Mouse (Mus musculus) midbrain, embryonic 16.5 days (tissue): Measurements from ENCODE around the gene Psmb10. TPM values are rescaled to one million over a fixed set of nuclear protein-coding genes. Genes with fewer than 3 reads are reported as not detected.

Source experiments
- ATAC-seq: fragments of 200-750 bp; cut with Nextera tagmentation; 2 replicates; pipeline ENCODE4 v1.8.0; 2017; ENCODE audit warnings: moderate TSS enrichment
- H3K27ac ChIP-seq: fragments of 300-500 bp; sonication (generic); 2 replicates; pipeline ENCODE4 v1.5.1; 2014; ENCODE audit warnings: mild to moderate bottlenecking, low read length, mixed read lengths
- H3K27me3 ChIP-seq: fragments of 300-500 bp; sonication (generic); 2 replicates; pipeline ENCODE4 v1.6.1; 2014; ENCODE audit warnings: low read depth, low read length, mixed read lengths; ENCODE audit not compliant: control insufficient read depth, insufficient read depth
- H3K36me3 ChIP-seq: fragments of 300-500 bp; sonication (generic); 2 replicates; pipeline ENCODE4 v1.6.1; 2014; ENCODE audit warnings: mild to moderate bottlenecking, low read length, moderate library complexity, mixed read lengths; ENCODE audit not compliant: control insufficient read depth, insufficient read depth
- H3K4me1 ChIP-seq: fragments of 300-500 bp; sonication (generic); 2 replicates; pipeline ENCODE4 v1.6.1; 2014; ENCODE audit warnings: mild to moderate bottlenecking, low read length, mixed read lengths; ENCODE audit not compliant: control insufficient read depth, insufficient read depth
- H3K4me2 ChIP-seq: fragments of 300-500 bp; sonication (generic); 2 replicates; pipeline ENCODE4 v1.6.1; 2014; ENCODE audit warnings: mild to moderate bottlenecking, low read length, mixed read lengths
- H3K4me3 ChIP-seq: fragments of 300-500 bp; sonication (generic); 2 replicates; pipeline ENCODE4 v1.5.1; 2014; ENCODE audit warnings: low read depth, mild to moderate bottlenecking, low read length, moderate library complexity, mixed read lengths
- H3K9ac ChIP-seq: fragments of 300-500 bp; sonication (generic); 2 replicates; pipeline ENCODE4 v1.6.1; 2014; ENCODE audit warnings: low read depth, low read length, mixed read lengths
- H3K9me3 ChIP-seq: fragments of 300-500 bp; sonication (generic); replicated peaks from 2 replicates; pipeline ENCODE4 v1.6.1; 2014; ENCODE audit warnings: mild to moderate bottlenecking, low read length, mixed read lengths; ENCODE audit not compliant: control insufficient read depth, poor library complexity, severe bottlenecking
- WGBS: fragments of 180-500 bp; shearing (Covaris S2); extraction: QIAGEN DNeasy Blood & Tissue Kit; methylation state at CpG from one replicate; pipeline ENCODE4 v1.1.7; 2014; 5-methylcytosine and 5-hydroxymethylcytosine counted together
- polyA plus RNA-seq: library from polyadenylated mRNA; unstranded; fragments of >200 nt; fragmentation: Nextera tagmentation; extraction: Ambion mirVana; gene quantifications from 2 replicates; pipeline ENCODE4 v1.2.1, GENCODE M21; 2015

Psmb10 gene
- polyA plus RNA-seq, 1 experiment from 2014 or later, result 71.2 TPM

DNA sequence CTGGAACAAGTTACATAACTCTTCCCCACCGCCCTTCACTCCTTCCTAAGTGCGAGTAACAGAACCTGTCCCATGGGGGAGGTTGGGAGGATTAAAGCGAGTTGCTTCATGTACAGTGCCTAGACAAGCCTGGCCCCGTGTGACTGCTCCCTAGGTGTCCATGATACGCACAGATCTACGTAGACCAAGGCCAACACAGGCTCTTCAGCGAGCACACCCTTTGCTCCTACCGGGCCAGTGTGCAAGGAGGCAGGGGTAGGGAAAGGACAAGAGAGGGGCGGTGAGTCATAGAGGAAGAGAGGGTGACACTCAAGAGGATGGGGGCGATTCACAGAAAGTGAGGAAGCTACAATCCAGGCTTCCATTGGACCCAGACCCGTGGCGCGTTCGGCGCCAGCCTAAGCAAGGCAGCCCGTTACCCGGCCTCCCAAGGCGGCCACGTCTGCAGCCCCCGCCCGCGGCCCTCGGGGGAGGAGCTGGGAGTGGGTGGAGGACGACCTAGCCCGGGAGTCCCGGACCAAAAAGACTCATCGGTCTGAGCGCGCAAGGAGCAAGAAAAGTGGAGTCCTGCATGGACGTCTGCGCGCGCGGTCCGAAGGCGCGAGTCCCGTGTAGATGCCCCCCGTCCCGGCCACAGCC lies 27.1 kb upstream of the Psmb10 start:
- Histone ChIP-seq H3K4me2 (peak overlapping the region; percentile 49), H3K9ac (peak overlapping the region; percentile 56), H3K4me1 (peaks cover 8% of the 10 kb centered on the region), H3K36me3 (no peaks in the 10 kb centered on the region), H3K27me3 (peaks cover 24% of the 10 kb centered on the region), H3K9me3 (no peaks in the 10 kb centered on the region), H3K27ac (no peak overlapping the region), H3K4me3 (peak overlapping the region; percentile 37)
- WGBS, result 3% methylated on average over 33 of the region's 40 CpGs
- ATAC-seq, result no peak

DNA sequence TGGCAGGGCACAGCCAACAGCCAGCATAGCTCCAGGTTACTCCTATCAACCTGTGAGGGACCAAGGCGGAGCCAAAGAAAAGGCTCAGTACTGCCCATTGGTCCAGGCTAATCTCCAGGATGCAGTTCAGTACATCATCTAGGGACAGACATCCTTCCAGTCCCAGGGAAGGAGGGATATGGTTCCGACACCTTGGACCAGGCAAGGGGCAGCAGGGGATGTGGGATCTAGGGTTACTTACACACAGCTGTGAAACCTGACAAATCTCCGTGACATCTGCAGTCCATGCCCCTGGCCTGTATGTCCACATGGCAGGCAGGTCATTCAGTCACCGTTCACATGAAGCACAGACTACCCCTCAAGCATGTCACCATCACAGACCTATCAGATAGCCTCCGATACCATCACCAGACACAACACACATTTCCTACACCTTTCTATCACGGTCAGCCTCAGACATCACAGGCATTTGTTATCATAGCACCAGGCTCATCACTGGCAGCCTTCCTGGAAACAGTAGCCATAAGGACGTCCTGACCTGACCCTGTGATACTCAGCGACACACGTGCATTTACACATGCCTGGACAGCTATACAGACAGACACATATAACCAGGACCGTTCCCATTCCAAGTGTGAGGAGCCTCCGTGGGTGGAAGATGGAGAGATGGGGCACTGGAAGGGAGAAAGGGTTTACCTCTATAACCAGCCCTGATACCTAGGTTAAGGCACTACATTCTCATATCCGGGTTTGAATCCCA lies 26.4 kb upstream of the Psmb10 start:
- peaks cover 8% of the 10 kb centered on the region for H3K4me1 ChIP-seq
- WGBS, result 77% methylated on average over 12 of the region's 12 CpGs
- H3K4me3 ChIP-seq, result peak overlapping the region; percentile 37; the same call in 1 of the 2 replicates
- no peak for ATAC-seq
- peak overlapping the region; percentile 49 for H3K4me2 ChIP-seq
- H3K36me3 ChIP-seq, result no peaks in the 10 kb centered on the region
- peaks cover 24% of the 10 kb centered on the region for H3K27me3 ChIP-seq
- H3K27ac ChIP-seq, result no peak overlapping the region
- no peak overlapping the region for H3K9ac ChIP-seq
- no peaks in the 10 kb centered on the region for H3K9me3 ChIP-seq

DNA sequence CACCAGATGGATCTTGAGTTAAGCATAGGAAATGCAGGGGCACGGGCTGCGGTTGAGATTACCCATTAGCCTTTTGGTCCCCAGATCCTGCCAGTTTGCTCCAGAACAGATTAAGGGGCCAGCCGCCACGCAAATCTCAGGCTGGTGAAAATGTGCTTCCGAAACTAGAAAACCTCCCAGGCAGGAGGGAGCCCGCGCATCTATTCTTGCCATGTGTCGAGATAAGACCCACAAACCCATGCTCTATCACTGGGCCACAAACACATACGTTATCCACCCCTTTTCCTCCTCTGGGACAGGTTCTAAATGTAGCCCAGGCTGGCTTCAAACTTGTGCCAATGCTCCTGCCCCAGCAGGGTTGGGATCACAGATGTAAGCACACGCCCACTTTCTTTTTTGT lies 23.3 kb upstream of the Psmb10 start:
- no peak for ATAC-seq
- Histone ChIP-seq H3K4me3 (no peak overlapping the region), H3K4me1 (peaks cover 8% of the 10 kb centered on the region), H3K9ac (no peak overlapping the region), H3K27me3 (peaks cover 19% of the 10 kb centered on the region), H3K27ac (no peak overlapping the region), H3K36me3 (no peaks in the 10 kb centered on the region), H3K9me3 (no peaks in the 10 kb centered on the region), H3K4me2 (no peak overlapping the region)
- WGBS, result 92% methylated on average over 10 of the region's 10 CpGs

DNA sequence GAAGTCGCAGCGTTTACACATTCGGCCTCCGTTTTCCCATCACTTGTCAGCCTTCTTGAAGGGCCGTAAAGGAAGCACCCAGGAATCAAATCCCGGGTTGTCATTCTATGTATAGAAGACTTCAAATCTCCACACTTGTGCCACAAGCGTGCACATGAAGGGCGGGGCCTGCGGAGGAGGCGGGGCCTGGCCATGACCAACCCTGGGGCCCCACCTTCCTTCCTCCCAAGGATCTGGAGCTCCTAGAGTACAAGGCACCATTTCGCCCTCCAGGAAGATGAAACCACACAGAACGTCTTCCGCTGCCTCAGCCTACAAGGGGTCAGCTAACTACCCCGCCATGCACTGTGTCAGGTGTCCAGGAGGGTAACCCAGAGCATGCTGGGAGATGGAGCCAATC lies 22.9 kb upstream of the Psmb10 start:
- no peaks in the 10 kb centered on the region for H3K9me3 ChIP-seq
- H3K4me3 ChIP-seq, result no peak overlapping the region
- WGBS, result 76% methylated on average over 14 of the region's 14 CpGs
- no peaks in the 10 kb centered on the region for H3K36me3 ChIP-seq
- H3K4me1 ChIP-seq, result peaks cover 8% of the 10 kb centered on the region
- H3K9ac ChIP-seq, result no peak overlapping the region
- no peak overlapping the region for H3K4me2 ChIP-seq
- ATAC-seq, result no peak
- no peak overlapping the region for H3K27ac ChIP-seq
- H3K27me3 ChIP-seq, result peaks cover 16% of the 10 kb centered on the region

DNA sequence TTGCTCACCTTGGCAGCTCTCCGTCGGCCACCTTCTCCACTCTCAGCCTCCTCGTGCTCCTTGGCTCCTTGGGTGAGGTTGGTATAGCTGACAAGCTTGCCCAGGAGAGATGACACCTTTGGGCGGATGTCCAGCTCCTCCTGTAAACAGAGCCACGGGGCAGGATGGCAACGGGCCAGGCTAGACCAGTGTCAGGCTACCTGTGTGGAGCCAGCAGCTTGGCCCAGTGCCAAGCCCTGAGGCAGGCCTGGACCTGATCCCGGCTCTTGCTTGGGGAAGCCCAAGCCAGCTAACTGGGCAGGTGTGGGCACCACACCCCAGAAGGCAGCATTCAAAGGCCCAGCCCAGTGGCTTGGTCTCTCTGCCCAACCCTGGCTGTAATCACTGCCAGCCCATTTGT lies 21.1 kb upstream of the Psmb10 start:
- H3K9me3 ChIP-seq, result no peaks in the 10 kb centered on the region
- no peaks in the 10 kb centered on the region for H3K36me3 ChIP-seq
- no peak overlapping the region for H3K4me2 ChIP-seq
- no peaks in the 10 kb centered on the region; the same call in 1 of the 2 replicates for H3K27me3 ChIP-seq
- H3K4me3 ChIP-seq, result no peak overlapping the region
- 85% methylated on average over 7 of the region's 7 CpGs for WGBS
- no peaks in the 10 kb centered on the region for H3K4me1 ChIP-seq
- H3K9ac ChIP-seq, result no peak overlapping the region
- no peak overlapping the region for H3K27ac ChIP-seq
- no peak for ATAC-seq

DNA sequence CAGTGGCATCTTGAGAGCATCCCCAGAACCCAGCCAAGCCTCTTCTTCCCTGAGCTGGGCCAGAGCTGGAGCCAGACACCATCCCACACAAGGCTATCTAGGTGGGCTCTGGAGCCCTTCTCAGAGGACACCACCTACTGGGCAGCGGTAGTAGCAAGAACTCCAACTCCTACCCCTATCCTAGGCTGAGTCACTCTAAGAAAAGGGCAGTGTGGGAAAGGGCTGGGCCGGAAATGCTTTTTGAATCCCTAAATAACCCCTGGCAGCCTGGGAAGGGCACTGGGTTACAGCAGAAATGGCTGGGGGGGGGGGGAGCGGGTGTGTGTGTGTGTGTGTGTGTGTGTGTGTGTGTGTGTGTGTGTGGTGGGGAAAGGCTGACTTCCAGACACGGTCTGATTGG lies 19.6 kb upstream of the Psmb10 start:
- H3K4me2 ChIP-seq, result no peak overlapping the region
- H3K27ac ChIP-seq, result no peak overlapping the region
- no peaks in the 10 kb centered on the region for H3K27me3 ChIP-seq
- no peak overlapping the region for H3K4me3 ChIP-seq
- H3K9me3 ChIP-seq, result no peaks in the 10 kb centered on the region
- H3K9ac ChIP-seq, result no peak overlapping the region
- ATAC-seq, result no peak
- WGBS, result 65% methylated on average over 3 of the region's 4 CpGs
- H3K4me1 ChIP-seq, result no peaks in the 10 kb centered on the region
- H3K36me3 ChIP-seq, result no peaks in the 10 kb centered on the region

DNA sequence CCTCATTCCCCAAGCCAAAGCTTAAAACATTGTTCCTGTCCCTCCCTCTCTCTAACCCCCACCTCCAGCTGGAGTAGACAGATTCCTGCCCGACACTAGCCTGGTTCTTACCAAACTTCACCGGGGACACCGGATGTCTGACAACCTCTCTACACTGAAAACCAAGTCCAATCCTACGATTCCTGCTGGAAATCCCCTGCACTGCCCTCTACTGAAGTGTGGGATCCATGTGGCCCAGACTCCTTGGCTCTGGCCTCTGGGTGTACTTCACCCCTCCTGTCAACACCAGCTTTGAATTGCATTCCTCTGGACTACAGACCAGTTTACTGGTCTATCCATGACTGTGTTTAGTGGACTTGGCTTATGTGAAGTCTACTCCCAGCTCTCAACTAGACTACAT lies 18.3 kb upstream of the Psmb10 start:
- Histone ChIP-seq H3K4me3 (no peak overlapping the region), H3K9me3 (no peaks in the 10 kb centered on the region), H3K36me3 (no peaks in the 10 kb centered on the region), H3K4me1 (no peaks in the 10 kb centered on the region), H3K9ac (no peak overlapping the region), H3K27ac (no peak overlapping the region), H3K27me3 (no peaks in the 10 kb centered on the region), H3K4me2 (no peak overlapping the region)
- WGBS, result 92% methylated on average over 4 of the region's 4 CpGs
- no peak for ATAC-seq

DNA sequence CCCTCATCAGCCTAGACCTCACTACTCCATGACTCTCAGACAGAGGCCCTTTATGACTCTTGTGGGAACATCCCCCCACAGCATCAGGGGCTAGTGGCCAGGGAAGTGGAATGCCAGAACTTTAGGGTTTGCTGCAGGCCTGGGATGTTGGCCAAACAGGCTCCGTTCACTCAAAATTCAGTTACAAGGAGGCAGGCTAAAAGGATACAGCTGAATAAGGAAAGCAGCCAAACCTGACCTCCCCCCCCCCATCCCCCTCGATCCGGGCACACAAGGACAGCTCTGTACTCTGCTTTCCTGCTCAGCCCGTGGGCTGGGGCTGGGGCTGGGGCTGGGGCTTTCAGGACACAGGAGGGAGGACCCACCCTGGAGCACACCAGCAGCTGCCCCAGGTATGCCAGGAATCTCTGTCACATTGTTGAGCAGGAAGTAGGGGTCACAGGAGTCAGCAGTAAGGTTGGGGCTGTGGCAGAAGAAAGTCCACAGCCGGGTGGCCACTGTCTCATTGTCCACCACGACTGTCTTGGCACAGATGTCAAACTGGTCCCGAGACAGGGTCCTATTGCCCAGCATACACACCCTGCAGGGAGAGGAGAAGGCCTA lies 12.9 kb upstream of the Psmb10 start:
- Histone ChIP-seq H3K27ac (peak overlapping the region; percentile 70), H3K9me3 (no peaks in the 10 kb centered on the region), H3K4me3 (no peak overlapping the region), H3K4me2 (no peak overlapping the region), H3K4me1 (no peaks in the 10 kb centered on the region), H3K27me3 (no peaks in the 10 kb centered on the region), H3K9ac (no peak overlapping the region), H3K36me3 (no peaks in the 10 kb centered on the region)
- WGBS, result 74% methylated on average over 7 of the region's 7 CpGs
- ATAC-seq, result peak; percentile 83

DNA sequence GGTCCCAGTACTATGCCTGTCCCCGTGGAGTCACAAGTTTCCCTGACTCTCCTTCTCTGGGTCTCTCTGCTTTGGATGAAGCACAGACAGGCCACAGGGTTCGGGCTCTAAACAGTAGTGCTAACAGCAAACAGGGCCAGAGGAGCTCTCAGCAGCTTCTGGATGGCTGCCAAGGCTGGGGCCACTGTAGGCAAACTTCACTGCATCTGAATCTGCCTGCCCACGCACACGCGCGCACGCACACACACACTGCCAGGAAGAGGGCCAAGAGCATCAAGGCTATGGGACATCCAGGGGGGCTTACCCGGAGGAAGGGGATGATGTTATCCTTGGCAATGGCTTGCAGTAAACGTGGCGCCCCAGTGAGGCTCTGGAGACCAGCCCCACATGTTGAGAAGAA lies 11.1 kb upstream of the Psmb10 start:
- peak; percentile 59 for ATAC-seq
- H3K27ac ChIP-seq, result no peak overlapping the region

More for the DNA sequence above, 11.1 kb upstream of the Psmb10 start:
- H3K4me2 ChIP-seq, result no peak overlapping the region
- H3K27me3 ChIP-seq, result no peaks in the 10 kb centered on the region
- H3K4me1 ChIP-seq, result no peaks in the 10 kb centered on the region
- H3K9me3 ChIP-seq, result no peaks in the 10 kb centered on the region
- no peak overlapping the region for H3K4me3 ChIP-seq
- no peak overlapping the region for H3K9ac ChIP-seq
- 69% methylated on average over 10 of the region's 10 CpGs for WGBS
- no peaks in the 10 kb centered on the region for H3K36me3 ChIP-seq
